Mouse (Mus musculus): Measurements from ENCODE around the gene D11Wsu47e. TPM values are rescaled to one million over a fixed set of nuclear protein-coding genes. Genes with fewer than 3 reads are reported as not detected.

The D11Wsu47e gene
- polyA plus RNA-seq, 1 experiment from 2014 or later = 7.8 TPM

- Histone ChIP-seq H3K27ac (ENCODE audit: low read length) (no peak overlapping the region), H3K27me3 (ENCODE audit: control insufficient read depth, insufficient read depth, low read depth, low read length) (no peaks in the 10 kb centered on the region), H3K9me3 (replicated peaks; ENCODE audit: control insufficient read depth, low read length) (no peaks in the 10 kb centered on the region), H3K4me1 (ENCODE audit: control insufficient read depth, low read depth, low read length) (peaks cover 22% of the 10 kb centered on the region), H3K4me2 (ENCODE audit: low read depth, low read length) (no peak overlapping the region), H3K36me3 (ENCODE audit: control insufficient read depth, insufficient read depth) (peaks cover 62% of the 10 kb centered on the region), H3K4me3 (ENCODE audit: low read depth, low read length) (no peak overlapping the region), H3K9ac (ENCODE audit: low read depth, low read length) (no peak overlapping the region)
- no peak for ATAC-seq (ENCODE audit: low read depth)
- WGBS (ENCODE audit: insufficient replicate concordance) = 91% methylated on average over 4 of the region's 4 CpGs
Observed at GRCm38 (mm10) chr11:113673614-113674013, 10.6 kb upstream of the D11Wsu47e start.

- no peak overlapping the region for H3K27ac ChIP-seq (ENCODE audit: low read length)
- H3K4me1 ChIP-seq (ENCODE audit: control insufficient read depth, low read depth, low read length) = peaks cover 19% of the 10 kb centered on the region
- peaks cover 55% of the 10 kb centered on the region for H3K36me3 ChIP-seq (ENCODE audit: control insufficient read depth, insufficient read depth)
- WGBS (ENCODE audit: insufficient replicate concordance) = 90% methylated on average over 5 of the region's 5 CpGs
- H3K27me3 ChIP-seq (ENCODE audit: control insufficient read depth, insufficient read depth, low read depth, low read length) = no peaks in the 10 kb centered on the region
- no peak overlapping the region for H3K4me3 ChIP-seq (ENCODE audit: low read depth, low read length)
- ATAC-seq (ENCODE audit: low read depth) = no peak
- no peak overlapping the region for H3K4me2 ChIP-seq (ENCODE audit: low read depth, low read length)
- H3K9ac ChIP-seq (ENCODE audit: low read depth, low read length) = no peak overlapping the region
- no peaks in the 10 kb centered on the region for H3K9me3 ChIP-seq (replicated peaks; ENCODE audit: control insufficient read depth, low read length)
Observed at GRCm38 (mm10) chr11:113674595-113674994, 9.6 kb upstream of the D11Wsu47e start.

GRCm38 (mm10) chr11:113676847-113677246 lies 7.4 kb upstream of the D11Wsu47e start:
- Histone ChIP-seq H3K27me3 (ENCODE audit: control insufficient read depth, insufficient read depth, low read depth, low read length) (no peaks in the 10 kb centered on the region), H3K9me3 (replicated peaks; ENCODE audit: control insufficient read depth, low read length) (no peaks in the 10 kb centered on the region), H3K27ac (ENCODE audit: low read length) (no peak overlapping the region), H3K36me3 (ENCODE audit: control insufficient read depth, insufficient read depth) (peaks cover 48% of the 10 kb centered on the region), H3K4me2 (ENCODE audit: low read depth, low read length) (no peak overlapping the region), H3K9ac (ENCODE audit: low read depth, low read length) (no peak overlapping the region), H3K4me3 (ENCODE audit: low read depth, low read length) (no peak overlapping the region), H3K4me1 (ENCODE audit: control insufficient read depth, low read depth, low read length) (peaks cover 32% of the 10 kb centered on the region)
- 91% methylated on average over 2 of the region's 2 CpGs for WGBS (ENCODE audit: insufficient replicate concordance)
- no peak for ATAC-seq (ENCODE audit: low read depth)

- peaks cover 47% of the 10 kb centered on the region for H3K36me3 ChIP-seq (ENCODE audit: control insufficient read depth, insufficient read depth)
- H3K4me2 ChIP-seq (ENCODE audit: low read depth, low read length) = no peak overlapping the region
- H3K27me3 ChIP-seq (ENCODE audit: control insufficient read depth, insufficient read depth, low read depth, low read length) = no peaks in the 10 kb centered on the region
- H3K4me3 ChIP-seq (ENCODE audit: low read depth, low read length) = no peak overlapping the region
- WGBS (ENCODE audit: insufficient replicate concordance) = 79% methylated on average over 2 of the region's 2 CpGs
- no peak overlapping the region for H3K9ac ChIP-seq (ENCODE audit: low read depth, low read length)
- no peaks in the 10 kb centered on the region for H3K9me3 ChIP-seq (replicated peaks; ENCODE audit: control insufficient read depth, low read length)
- ATAC-seq (ENCODE audit: low read depth) = no peak
- H3K27ac ChIP-seq (ENCODE audit: low read length) = no peak overlapping the region; the same call in 1 of the 2 replicates
- peaks cover 33% of the 10 kb centered on the region for H3K4me1 ChIP-seq (ENCODE audit: control insufficient read depth, low read depth, low read length)
Observed at GRCm38 (mm10) chr11:113677378-113677777, 6.8 kb upstream of the D11Wsu47e start.

GRCm38 (mm10) chr11:113678373-113678772 lies 5.8 kb upstream of the D11Wsu47e start:
- no peaks in the 10 kb centered on the region for H3K27me3 ChIP-seq (ENCODE audit: control insufficient read depth, insufficient read depth, low read depth, low read length)
- H3K4me3 ChIP-seq (ENCODE audit: low read depth, low read length) = no peak overlapping the region
- H3K9ac ChIP-seq (ENCODE audit: low read depth, low read length) = peak overlapping the region; percentile 25; the same call in 1 of the 2 replicates
- H3K4me1 ChIP-seq (ENCODE audit: control insufficient read depth, low read depth, low read length) = peaks cover 36% of the 10 kb centered on the region
- H3K4me2 ChIP-seq (ENCODE audit: low read depth, low read length) = no peak overlapping the region; the same call in 1 of the 2 replicates
- H3K9me3 ChIP-seq (replicated peaks; ENCODE audit: control insufficient read depth, low read length) = no peaks in the 10 kb centered on the region
- H3K27ac ChIP-seq (ENCODE audit: low read length) = 0 out of 2 replicates have a peak overlapping the region, but pooled peaks have one; percentile 40
- ATAC-seq (ENCODE audit: low read depth) = no peak
- peaks cover 37% of the 10 kb centered on the region for H3K36me3 ChIP-seq (ENCODE audit: control insufficient read depth, insufficient read depth)
- 78% methylated on average over 8 of the region's 8 CpGs for WGBS (ENCODE audit: insufficient replicate concordance)

GRCm38 (mm10) chr11:113680954-113681353 lies 3.3 kb upstream of the D11Wsu47e start:
- Histone ChIP-seq H3K36me3 (ENCODE audit: control insufficient read depth, insufficient read depth) (peaks cover 18% of the 10 kb centered on the region), H3K4me1 (ENCODE audit: control insufficient read depth, low read depth, low read length) (peaks cover 47% of the 10 kb centered on the region), H3K4me3 (ENCODE audit: low read depth, low read length) (peak overlapping the region; percentile 98), H3K27me3 (ENCODE audit: control insufficient read depth, insufficient read depth, low read depth, low read length) (no peaks in the 10 kb centered on the region), H3K9ac (ENCODE audit: low read depth, low read length) (peak overlapping the region; percentile 99), H3K27ac (ENCODE audit: low read length) (peak overlapping the region; percentile 99), H3K4me2 (ENCODE audit: low read depth, low read length) (peak overlapping the region; percentile 64), H3K9me3 (replicated peaks; ENCODE audit: control insufficient read depth, low read length) (no peaks in the 10 kb centered on the region)
- WGBS (ENCODE audit: insufficient replicate concordance) = 34% methylated on average over 2 of the region's 2 CpGs
- peak; percentile 59 for ATAC-seq (ENCODE audit: low read depth)

- Histone ChIP-seq H3K27ac (ENCODE audit: low read length) (peak overlapping the region; percentile 99), H3K4me1 (ENCODE audit: control insufficient read depth, low read depth, low read length) (peaks cover 47% of the 10 kb centered on the region), H3K9ac (ENCODE audit: low read depth, low read length) (peak overlapping the region; percentile 99), H3K4me2 (ENCODE audit: low read depth, low read length) (peak overlapping the region; percentile 64), H3K4me3 (ENCODE audit: low read depth, low read length) (peak overlapping the region; percentile 98), H3K36me3 (ENCODE audit: control insufficient read depth, insufficient read depth) (peaks cover 8% of the 10 kb centered on the region), H3K9me3 (replicated peaks; ENCODE audit: control insufficient read depth, low read length) (no peaks in the 10 kb centered on the region), H3K27me3 (ENCODE audit: control insufficient read depth, insufficient read depth, low read depth, low read length) (no peaks in the 10 kb centered on the region)
- ATAC-seq (ENCODE audit: low read depth) = no peak
Observed at GRCm38 (mm10) chr11:113681979-113682378, 2.2 kb upstream of the D11Wsu47e start.

- peak overlapping the region; percentile 98 for H3K4me3 ChIP-seq (ENCODE audit: low read depth, low read length)
- H3K9me3 ChIP-seq (replicated peaks; ENCODE audit: control insufficient read depth, low read length) = no peaks in the 10 kb centered on the region
- H3K4me2 ChIP-seq (ENCODE audit: low read depth, low read length) = peak overlapping the region; percentile 64
- peak overlapping the region; percentile 99 for H3K9ac ChIP-seq (ENCODE audit: low read depth, low read length)
- H3K36me3 ChIP-seq (ENCODE audit: control insufficient read depth, insufficient read depth) = peaks cover under 1% of the 10 kb centered on the region; the same call in 1 of the 2 replicates
- peak; percentile 72 for ATAC-seq (ENCODE audit: low read depth)
- H3K4me1 ChIP-seq (ENCODE audit: control insufficient read depth, low read depth, low read length) = peaks cover 47% of the 10 kb centered on the region
- no peaks in the 10 kb centered on the region for H3K27me3 ChIP-seq (ENCODE audit: control insufficient read depth, insufficient read depth, low read depth, low read length)
- peak overlapping the region; percentile 99 for H3K27ac ChIP-seq (ENCODE audit: low read length)
- WGBS (ENCODE audit: insufficient replicate concordance) = 5% methylated on average over 38 of the region's 38 CpGs
Observed at GRCm38 (mm10) chr11:113682897-113683626, 1.1 kb upstream of the D11Wsu47e start.

- Histone ChIP-seq H3K27me3 (ENCODE audit: control insufficient read depth, insufficient read depth, low read depth, low read length) (no peaks in the 10 kb centered on the region), H3K36me3 (ENCODE audit: control insufficient read depth, insufficient read depth) (peaks cover 5% of the 10 kb centered on the region; the same call in 1 of the 2 replicates), H3K4me1 (ENCODE audit: control insufficient read depth, low read depth, low read length) (peaks cover 43% of the 10 kb centered on the region), H3K4me3 (ENCODE audit: low read depth, low read length) (peak overlapping the region; percentile 98), H3K4me2 (ENCODE audit: low read depth, low read length) (peak overlapping the region; percentile 64), H3K9me3 (replicated peaks; ENCODE audit: control insufficient read depth, low read length) (no peaks in the 10 kb centered on the region), H3K9ac (ENCODE audit: low read depth, low read length) (peak overlapping the region; percentile 99), H3K27ac (ENCODE audit: low read length) (peak overlapping the region; percentile 99)
- no peak for ATAC-seq (ENCODE audit: low read depth)
- under 1% methylated on average over 37 of the region's 38 CpGs for WGBS (ENCODE audit: insufficient replicate concordance)
Observed at GRCm38 (mm10) chr11:113683627-113683956, 620 bp upstream of the D11Wsu47e start.

All from liver, embryonic 16.5 days (tissue).